Mouse (Mus musculus): ENCODE measurements around the gene Myo6. TPM values are rescaled to one million over a fixed set of nuclear protein-coding genes. Genes with fewer than 3 reads are reported as not detected.

The Myo6 gene
- total and polyA plus RNA-seq, 3 experiments: 6.0 to 39.5 (median 11.0) TPM

- H3K4me2 ChIP-seq (ENCODE audit: insufficient read depth, low read depth, poor library complexity, severe bottlenecking): no peak overlapping the region
- no peaks in the 10 kb centered on the region for H3K9me3 ChIP-seq (replicated peaks; ENCODE audit: low read length)
- DNase-seq (ENCODE audit: extremely low read depth): no peak
- H3K9ac ChIP-seq (ENCODE audit: insufficient read depth, low read depth): no peak overlapping the region
- no peaks in the 10 kb centered on the region for H3K79me2 ChIP-seq (replicated peaks; ENCODE audit: control insufficient read depth, extremely low read depth, insufficient read depth, poor library complexity, severe bottlenecking)
- no peaks in the 10 kb centered on the region for H3K36me3 ChIP-seq (replicated peaks in 1 of 2; ENCODE audit: control insufficient read depth in 1 of 2, insufficient read depth in 1 of 2, low read length in 1 of 2)
- in situ Hi-C loops (cut with MboI; ENCODE audit: low pct_ligation_motif_present, low pct_unique_long_range_greater_than_20kb, low sequenced_read_pairs): no loop called here
- no peaks in the 10 kb centered on the region for H3K27me3 ChIP-seq (replicated peaks)
- no peak overlapping the region for H3K27ac ChIP-seq (ENCODE audit: insufficient read depth, low read depth)
- dilution Hi-C loops (cut with MboI; ENCODE audit: extremely low pct_ligation_motif_present, extremely low pct_unique_long_range_greater_than_20kb, low sequenced_read_pairs): no loop called here
- H3K4me3 ChIP-seq (replicated peaks in 1 of 3; ENCODE audit: low read depth in 2 of 3, low read length in 2 of 3, poor library complexity in 1 of 3): no peak overlapping the region
- H3K4me1 ChIP-seq (ENCODE audit: control insufficient read depth in 1 of 2, insufficient read depth in 2 of 2): no peaks in the 10 kb centered on the region; a peak in 1 of 4 replicates
- TF ChIP-seq TBP (conservative IDR thresholded peaks at IDR 0.05; ENCODE audit: low read depth, low read length): no peak
- no peak for TF ChIP-seq CTCF (conservative IDR thresholded peaks at IDR 0.05 in 1 of 2, IDR thresholded peaks at IDR 0.05 in 1 of 2; ENCODE audit: low read depth in 2 of 2, low read length in 2 of 2)
- no peak for TF ChIP-seq GABPA (IDR thresholded peaks at IDR 0.05; ENCODE audit: insufficient replicate concordance, low read depth, low read length)
- no peak for TF ChIP-seq EP300 (IDR thresholded peaks at IDR 0.05; ENCODE audit: low read length)
- TF ChIP-seq SIN3A (IDR thresholded peaks at IDR 0.05; ENCODE audit: low read length): no peak
- TF ChIP-seq ELF1 (IDR thresholded peaks at IDR 0.05; ENCODE audit: low read depth, low read length): no peak
- TF ChIP-seq MAFK (IDR thresholded peaks at IDR 0.05; ENCODE audit: insufficient replicate concordance, low read length): no peak
- no peak for TF ChIP-seq KAT2A (IDR thresholded peaks at IDR 0.05; ENCODE audit: insufficient replicate concordance, low read length)
- no peak for TF ChIP-seq CHD2 (IDR thresholded peaks at IDR 0.05; ENCODE audit: low read length)
- no peak for TF ChIP-seq USF1 (IDR thresholded peaks at IDR 0.05; ENCODE audit: low read depth, low read length)
- no peak for TF ChIP-seq TCF12 (IDR thresholded peaks at IDR 0.05; ENCODE audit: low read depth, low read length)
- TF ChIP-seq ZMIZ1 (IDR thresholded peaks at IDR 0.05; ENCODE audit: low read depth, low read length): no peak
- no peak for TF ChIP-seq MYC (IDR thresholded peaks at IDR 0.05; ENCODE audit: low read depth, low read length)
- no peak for TF ChIP-seq ZC3H11A (IDR thresholded peaks at IDR 0.05; ENCODE audit: low read depth, low read length)
- TF ChIP-seq MAZ (IDR thresholded peaks at IDR 0.05; ENCODE audit: low read depth, low read length): no peak
- TF ChIP-seq RCOR1 (conservative IDR thresholded peaks at IDR 0.05; ENCODE audit: low read depth, low read length): no peak
- TF ChIP-seq PAX5 (IDR thresholded peaks at IDR 0.05; ENCODE audit: low read length): no peak
- TF ChIP-seq BHLHE40 (IDR thresholded peaks at IDR 0.05; ENCODE audit: low read depth, low read length): no peak
Measured at GRCm38 (mm10) chr9:80209459-80209858, 44.6 kb downstream of the Myo6 start.

- H3K27ac ChIP-seq (ENCODE audit: insufficient read depth, low read depth): no peak overlapping the region
- no peaks in the 10 kb centered on the region; a peak in 1 of 4 replicates for H3K4me1 ChIP-seq (ENCODE audit: control insufficient read depth in 1 of 2, insufficient read depth in 2 of 2)
- H3K4me2 ChIP-seq (ENCODE audit: insufficient read depth, low read depth, poor library complexity, severe bottlenecking): no peak overlapping the region
- H3K4me3 ChIP-seq (replicated peaks in 1 of 3; ENCODE audit: low read depth in 2 of 3, low read length in 2 of 3, poor library complexity in 1 of 3): no peak overlapping the region
- H3K79me2 ChIP-seq (replicated peaks; ENCODE audit: control insufficient read depth, extremely low read depth, insufficient read depth, poor library complexity, severe bottlenecking): no peaks in the 10 kb centered on the region
- no peak for TF ChIP-seq ELF1 (IDR thresholded peaks at IDR 0.05; ENCODE audit: low read depth, low read length)
- TF ChIP-seq IRF4 (IDR thresholded peaks at IDR 0.05; ENCODE audit: low read depth, low read length): no peak
- no peak for TF ChIP-seq HCFC1 (IDR thresholded peaks at IDR 0.05; ENCODE audit: low read depth, low read length)
- TF ChIP-seq TBP (conservative IDR thresholded peaks at IDR 0.05; ENCODE audit: low read depth, low read length): no peak
- TF ChIP-seq CHD1 (IDR thresholded peaks at IDR 0.05; ENCODE audit: low read depth, low read length): no peak
- no peak for TF ChIP-seq ZMIZ1 (IDR thresholded peaks at IDR 0.05; ENCODE audit: low read depth, low read length)
- no peak for TF ChIP-seq MAZ (IDR thresholded peaks at IDR 0.05; ENCODE audit: low read depth, low read length)
- TF ChIP-seq ZC3H11A (IDR thresholded peaks at IDR 0.05; ENCODE audit: low read depth, low read length): no peak
- TF ChIP-seq CHD2 (IDR thresholded peaks at IDR 0.05; ENCODE audit: low read length): no peak
- no peak for TF ChIP-seq ETS1 (conservative IDR thresholded peaks at IDR 0.05; ENCODE audit: low read depth, low read length)
- in situ Hi-C loops (cut with MboI; ENCODE audit: low pct_ligation_motif_present, low pct_unique_long_range_greater_than_20kb, low sequenced_read_pairs) (no loop called here), dilution Hi-C loops (cut with MboI; ENCODE audit: extremely low pct_ligation_motif_present, extremely low pct_unique_long_range_greater_than_20kb, low sequenced_read_pairs) (no loop called here)
- no peak for DNase-seq (ENCODE audit: extremely low read depth)
- H3K27me3 ChIP-seq (replicated peaks): no peaks in the 10 kb centered on the region
- H3K9ac ChIP-seq (ENCODE audit: insufficient read depth, low read depth): no peak overlapping the region
- H3K36me3 ChIP-seq (replicated peaks in 1 of 2; ENCODE audit: control insufficient read depth in 1 of 2, insufficient read depth in 1 of 2, low read length in 1 of 2): no peaks in the 10 kb centered on the region
- no peaks in the 10 kb centered on the region for H3K9me3 ChIP-seq (replicated peaks; ENCODE audit: low read length)
Measured at GRCm38 (mm10) chr9:80210096-80210495, 45.3 kb downstream of the Myo6 start.

Data from CH12.LX (cell line).